15 mouse cellular contexts compared by ENCODE assay signal in the genomic region with DNA sequence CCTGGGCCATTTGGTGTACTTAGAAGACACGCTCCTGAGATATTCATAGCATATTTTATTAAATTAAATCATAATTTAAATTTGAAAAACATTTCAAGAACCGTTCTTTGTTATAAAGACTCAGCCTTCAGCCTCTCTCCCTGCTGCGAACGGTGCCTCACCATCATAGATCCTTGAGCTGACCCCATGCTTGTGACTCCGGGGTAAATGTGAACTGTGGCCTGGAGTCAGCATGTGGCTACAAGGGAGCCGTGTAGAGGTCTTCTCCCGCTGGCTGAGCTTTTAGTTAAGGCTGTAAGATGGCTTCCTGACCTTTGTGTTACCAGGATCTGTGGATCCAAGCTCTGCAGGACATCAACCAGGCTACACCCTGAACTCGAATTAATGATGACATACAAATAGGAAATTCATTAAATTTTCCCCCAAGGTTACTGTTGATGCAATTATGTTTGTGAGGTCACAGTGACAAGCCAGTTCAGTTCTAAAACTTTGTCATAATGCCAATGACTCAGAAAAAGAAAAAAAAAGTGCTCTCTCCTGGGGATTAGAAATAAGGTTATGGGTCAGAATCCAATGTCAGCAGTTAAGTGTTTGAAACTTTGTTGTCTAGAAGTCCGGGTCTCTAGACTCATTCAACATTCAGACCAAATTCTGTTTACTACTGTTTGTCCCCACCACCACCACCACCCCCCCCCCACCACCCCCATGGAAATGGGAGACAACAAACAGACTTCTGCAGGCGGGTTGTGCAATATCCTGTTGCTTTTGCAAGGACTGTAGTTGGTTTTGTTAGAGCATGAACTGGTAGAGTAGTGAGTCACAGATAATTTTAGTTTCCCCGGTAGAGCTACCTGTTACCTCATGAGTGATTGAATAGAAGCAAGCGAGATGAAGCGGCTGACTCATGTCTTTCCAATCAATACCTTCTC.
DNase-seq lines count a peak whose midpoint lies in the region; ATAC-seq and TF ChIP-seq lines count a peak whose summit lies in the region.
"Had no signal": no experiment of that assay in that cellular context is flagged by ENCODE, and none has a peak within 500 bp of the region (broad histone marks: within the 10 kb centered on the region; RNA-seq: fewer than 3 reads in every experiment).

No protein-coding gene starts in this region.

- H3K4me3 ChIP-seq in lung, embryonic 16.5 days (ENCODE audit: low read length), result no peak overlapping the region
- H3K4me3 ChIP-seq in lung, adult 2 months (replicated peaks; ENCODE audit: extremely low read depth, low read depth, low read length), result no peak overlapping the region
- no peak overlapping the region for H3K4me3 ChIP-seq in liver, embryonic 16.5 days (ENCODE audit: low read depth, low read length)
- H3K4me3 ChIP-seq: embryonic facial prominence, embryonic 13.5 days; hindbrain, embryonic 12.5 days; midbrain, embryonic 10.5 days; neural tube, embryonic 15.5 days had no signal

- no peaks in the 10 kb centered on the region for H3K9me3 ChIP-seq in lung, embryonic 16.5 days (ENCODE audit: control insufficient read depth, low read length)
- H3K9me3 ChIP-seq in liver, embryonic 16.5 days (replicated peaks; ENCODE audit: control insufficient read depth, low read length), result no peaks in the 10 kb centered on the region
- H3K9me3 ChIP-seq: embryonic facial prominence, embryonic 13.5 days; hindbrain, embryonic 12.5 days; midbrain, embryonic 10.5 days; neural tube, embryonic 15.5 days had no signal

- WGBS in lung, embryonic 16.5 days, result 73% methylated on average over 13 of the region's 13 CpGs
- 55% methylated on average over 13 of the region's 13 CpGs for WGBS in lung, adult 2 months
- WGBS in liver, embryonic 16.5 days (ENCODE audit: insufficient replicate concordance), result 51% methylated on average over 13 of the region's 13 CpGs

- H3K4me1 ChIP-seq in lung, embryonic 16.5 days (replicated peaks; ENCODE audit: control insufficient read depth, insufficient read depth, low read length), result no peaks in the 10 kb centered on the region
- H3K4me1 ChIP-seq in lung, adult 2 months (ENCODE audit: control insufficient read depth, insufficient read depth, low read length), result peaks cover 11% of the 10 kb centered on the region
- 0 out of 2 replicates have a peak, but pooled peaks cover 2% of the 10 kb centered on the region for H3K4me1 ChIP-seq in liver, embryonic 16.5 days (ENCODE audit: control insufficient read depth, low read depth, low read length)
- H3K4me1 ChIP-seq: embryonic facial prominence, embryonic 13.5 days; hindbrain, embryonic 12.5 days; midbrain, embryonic 10.5 days; neural tube, embryonic 15.5 days had no signal

- no peak for DNase-seq in lung, adult 2 months
- DNase-seq in adrenal gland, postnatal 14 days, result peak; percentile 42
- peak; percentile 45 for DNase-seq in yolk sac, embryonic 10.5 days (ENCODE audit: low spot score)
- no peak for DNase-seq in thymus, postnatal 25 days
- no peak for DNase-seq in retina, embryonic 14.5 days (ENCODE audit: low spot score)
- DNase-seq in ovary, postnatal 10 days (ENCODE audit: low spot score), result no peak
- DNase-seq: cerebellum, adult 2 months; kidney, postnatal 10 days; spleen, adult 18-20 months had no signal

- peak; percentile 43; the same call in 1 of the 2 replicates for ATAC-seq in lung, embryonic 16.5 days (ENCODE audit: low read depth)
- peak; percentile 80 for ATAC-seq in liver, embryonic 16.5 days (ENCODE audit: low read depth)

- TF ChIP-seq CTCF in lung, adult 2 months (IDR thresholded peaks at IDR 0.05; ENCODE audit: insufficient read depth, low read length), result no peak

- H3K36me3 ChIP-seq in lung, embryonic 16.5 days (ENCODE audit: control insufficient read depth, insufficient read depth, low read length), result no peaks in the 10 kb centered on the region
- no peaks in the 10 kb centered on the region for H3K36me3 ChIP-seq in liver, embryonic 16.5 days (ENCODE audit: control insufficient read depth, insufficient read depth)
- H3K36me3 ChIP-seq: embryonic facial prominence, embryonic 13.5 days; hindbrain, embryonic 12.5 days; midbrain, embryonic 10.5 days; neural tube, embryonic 15.5 days had no signal

- H3K27me3 ChIP-seq in lung, embryonic 16.5 days (ENCODE audit: control insufficient read depth, insufficient read depth, low read depth, low read length), result no peaks in the 10 kb centered on the region
- H3K27me3 ChIP-seq in liver, embryonic 16.5 days (ENCODE audit: control insufficient read depth, insufficient read depth, low read depth, low read length), result no peaks in the 10 kb centered on the region
- H3K27me3 ChIP-seq: embryonic facial prominence, embryonic 13.5 days; hindbrain, embryonic 12.5 days; neural tube, embryonic 15.5 days had no signal

- H3K4me2 ChIP-seq in lung, embryonic 16.5 days (ENCODE audit: low read depth, low read length), result no peak overlapping the region
- no peak overlapping the region for H3K4me2 ChIP-seq in liver, embryonic 16.5 days (ENCODE audit: low read depth, low read length)
- H3K4me2 ChIP-seq: embryonic facial prominence, embryonic 13.5 days; hindbrain, embryonic 12.5 days; neural tube, embryonic 15.5 days had no signal

- no peak overlapping the region for H3K9ac ChIP-seq in lung, embryonic 16.5 days (ENCODE audit: low read length)
- no peak overlapping the region for H3K9ac ChIP-seq in liver, embryonic 16.5 days (ENCODE audit: low read depth, low read length)
- H3K9ac ChIP-seq: embryonic facial prominence, embryonic 13.5 days; hindbrain, embryonic 12.5 days; neural tube, embryonic 15.5 days had no signal

- no peak overlapping the region for H3K27ac ChIP-seq in lung, embryonic 16.5 days (ENCODE audit: low read length)
- H3K27ac ChIP-seq in liver, embryonic 16.5 days (ENCODE audit: low read length), result peak overlapping the region; percentile 62
- H3K27ac ChIP-seq: embryonic facial prominence, embryonic 13.5 days; hindbrain, embryonic 12.5 days; midbrain, embryonic 10.5 days; neural tube, embryonic 15.5 days had no signal

- no peak for TF ChIP-seq POLR2A in lung, adult 2 months (IDR thresholded peaks at IDR 0.05; ENCODE audit: borderline replicate concordance, extremely low read depth, low read depth, low read length)

Comparison
In these comparisons a context has a peak if more than half of its experiments do, and no peak if none do; other contexts are left out.
1. DNase-seq: peak in adrenal gland, postnatal 14 days (single experiment) and yolk sac, embryonic 10.5 days (single experiment); none in lung, adult 2 months (single experiment), thymus, postnatal 25 days (single experiment), retina, embryonic 14.5 days (single experiment) and ovary, postnatal 10 days (single experiment).